Mouse (Mus musculus): Measurements from ENCODE around the gene Cpxm2.

- TF ChIP-seq CTCF (IDR thresholded peaks at IDR 0.05) (no peak), EP300 (IDR thresholded peaks at IDR 0.05) (no peak)
Measured at GRCm38 (mm10) chr7:132067951-132068350, 86.6 kb downstream of the Cpxm2 start.

Data from lung, postnatal 0 days (tissue).